Mouse (Mus musculus): Measurements from ENCODE around the gene Emilin3. TPM values are rescaled to one million over a fixed set of nuclear protein-coding genes. Genes with fewer than 3 reads are reported as not detected.

Emilin3 gene
- total RNA-seq, 1 experiment, result 2.8 TPM

DNA sequence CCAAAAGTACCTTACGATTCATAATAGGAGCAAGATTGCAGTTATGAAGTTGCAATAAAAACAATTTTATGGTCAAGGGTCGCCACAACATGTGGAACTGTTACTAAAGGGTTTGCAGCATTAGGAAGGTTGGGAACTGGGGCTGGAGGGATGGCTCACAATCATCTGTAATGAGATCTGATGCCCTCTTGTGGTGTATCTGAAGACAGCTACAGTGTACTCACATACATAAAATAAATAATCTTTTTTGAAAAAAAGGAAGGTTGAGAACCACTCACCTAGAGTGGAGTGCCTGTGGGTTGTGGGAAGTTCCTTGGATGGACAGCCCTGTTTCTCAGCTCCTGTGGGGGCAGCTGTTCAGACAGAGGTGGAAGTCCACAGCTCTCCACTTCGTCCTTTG, 30.3 kb upstream of the Emilin3 start:
- Histone ChIP-seq H3K4me3 (ENCODE audit: insufficient read depth in 1 of 2, low read depth in 1 of 2, low read length in 2 of 2, poor library complexity in 1 of 2, severe bottlenecking in 1 of 2) (no peak overlapping the region), H3K36me3 (ENCODE audit: control insufficient read depth, insufficient read depth, low read length, poor library complexity, severe bottlenecking) (no peaks in the 10 kb centered on the region), H3K4me1 (ENCODE audit: control insufficient read depth in 2 of 2, insufficient read depth in 2 of 2, low read length in 2 of 2, poor library complexity in 1 of 2) (no peaks in the 10 kb centered on the region), H3K27ac (ENCODE audit: insufficient read depth, low read depth, low read length, poor library complexity, severe bottlenecking) (no peak overlapping the region), H3K9ac (ENCODE audit: insufficient read depth, low read depth, low read length, poor library complexity, severe bottlenecking) (no peak overlapping the region), H3K9me3 (ENCODE audit: control insufficient read depth, insufficient read depth, low read depth, low read length) (no peaks in the 10 kb centered on the region)
- in situ Hi-C loops (cut with MboI; ENCODE audit: low sequenced_read_pairs in 2 of 2, unreplicated experiment in 2 of 2), result no loop called here
- TF ChIP-seq MAFK (IDR thresholded peaks at IDR 0.05; ENCODE audit: insufficient read depth, low read depth, low read length) (no peak), HCFC1 (IDR thresholded peaks at IDR 0.05; ENCODE audit: borderline replicate concordance, insufficient read depth, low read length) (no peak), ZNF384 (IDR thresholded peaks at IDR 0.05; ENCODE audit: low read depth, low read length) (no peak), ZC3H11A (IDR thresholded peaks at IDR 0.05; ENCODE audit: borderline replicate concordance, low read depth, low read length) (no peak), CHD2 (IDR thresholded peaks at IDR 0.05; ENCODE audit: low read depth, low read length) (no peak)
- DNase-seq (ENCODE audit: low read depth, low spot score), result no peak

DNA sequence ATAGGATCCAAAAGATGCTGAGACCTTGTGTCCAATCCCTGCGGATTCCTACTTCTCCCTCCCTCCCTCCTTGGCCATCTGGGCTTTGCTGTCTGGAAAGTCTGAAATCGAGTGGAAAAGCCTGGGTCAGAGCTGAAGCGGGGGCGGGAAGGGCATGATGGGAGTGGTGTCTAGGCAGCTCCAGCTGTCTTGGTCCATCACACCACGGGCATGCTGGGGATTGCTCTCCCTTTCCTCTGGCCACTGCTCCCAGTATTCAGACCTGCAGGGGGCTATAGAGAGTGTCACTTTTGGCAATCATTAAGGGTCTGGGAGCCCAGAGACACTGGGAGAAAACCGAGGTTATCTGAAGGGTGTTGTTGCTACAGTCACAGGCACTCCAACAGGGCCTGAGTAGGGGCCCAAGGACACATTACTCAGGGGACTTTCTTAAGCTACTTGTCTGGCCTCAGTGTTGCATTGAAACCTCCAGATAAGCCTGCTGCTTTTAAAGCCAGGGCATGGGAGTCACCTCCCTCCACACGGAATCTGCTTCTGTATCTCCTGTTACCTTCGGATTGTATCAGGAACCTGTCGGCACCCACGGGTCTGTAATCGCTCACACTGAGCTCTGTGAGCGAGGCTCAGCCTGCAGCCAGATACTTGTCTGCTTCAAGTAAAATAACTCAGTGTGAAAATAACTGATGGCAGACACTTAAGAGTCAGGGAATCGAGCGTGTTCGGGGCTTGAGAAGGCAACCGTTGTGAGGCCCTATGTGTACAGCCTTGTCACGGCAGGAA, 29.0 kb upstream of the Emilin3 start:
- Histone ChIP-seq H3K36me3 (ENCODE audit: control insufficient read depth, insufficient read depth, low read length, poor library complexity, severe bottlenecking) (no peaks in the 10 kb centered on the region), H3K4me1 (ENCODE audit: control insufficient read depth in 2 of 2, insufficient read depth in 2 of 2, low read length in 2 of 2, poor library complexity in 1 of 2) (no peaks in the 10 kb centered on the region), H3K4me3 (ENCODE audit: insufficient read depth in 1 of 2, low read depth in 1 of 2, low read length in 2 of 2, poor library complexity in 1 of 2, severe bottlenecking in 1 of 2) (no peak overlapping the region), H3K9ac (ENCODE audit: insufficient read depth, low read depth, low read length, poor library complexity, severe bottlenecking) (no peak overlapping the region), H3K27ac (ENCODE audit: insufficient read depth, low read depth, low read length, poor library complexity, severe bottlenecking) (no peak overlapping the region), H3K9me3 (ENCODE audit: control insufficient read depth, insufficient read depth, low read depth, low read length) (no peaks in the 10 kb centered on the region)
- in situ Hi-C loops (cut with MboI; ENCODE audit: low sequenced_read_pairs in 2 of 2, unreplicated experiment in 2 of 2), result no loop called here
- DNase-seq (ENCODE audit: low read depth, low spot score), result no peak
- TF ChIP-seq CHD2 (IDR thresholded peaks at IDR 0.05; ENCODE audit: low read depth, low read length) (no peak), ZC3H11A (IDR thresholded peaks at IDR 0.05; ENCODE audit: borderline replicate concordance, low read depth, low read length) (no peak), HCFC1 (IDR thresholded peaks at IDR 0.05; ENCODE audit: borderline replicate concordance, insufficient read depth, low read length) (no peak), MAFK (IDR thresholded peaks at IDR 0.05; ENCODE audit: insufficient read depth, low read depth, low read length) (no peak), ZNF384 (IDR thresholded peaks at IDR 0.05; ENCODE audit: low read depth, low read length) (no peak)

DNA sequence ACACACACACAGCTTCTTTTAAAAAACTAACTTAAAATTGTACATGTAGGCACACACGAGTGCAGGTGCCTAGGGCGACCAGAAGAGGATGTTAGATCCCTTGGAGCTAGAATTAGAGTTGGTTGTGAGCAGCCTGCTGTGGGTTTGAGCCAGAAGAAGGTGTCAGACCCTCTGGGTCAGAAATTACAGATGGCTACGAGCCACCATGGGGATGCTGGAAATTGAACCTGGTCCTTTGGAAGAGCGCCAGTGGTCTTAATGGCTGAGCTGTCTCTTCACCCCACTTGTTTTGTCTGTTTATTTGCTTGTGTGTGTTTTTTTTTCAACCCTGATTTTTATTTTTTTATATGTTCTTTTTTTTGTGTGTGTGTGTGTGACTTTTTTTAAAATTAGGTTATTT, 22.3 kb upstream of the Emilin3 start:
- H3K4me3 ChIP-seq (ENCODE audit: insufficient read depth in 1 of 2, low read depth in 1 of 2, low read length in 2 of 2, poor library complexity in 1 of 2, severe bottlenecking in 1 of 2), result no peak overlapping the region
- no peaks in the 10 kb centered on the region for H3K4me1 ChIP-seq (ENCODE audit: control insufficient read depth in 2 of 2, insufficient read depth in 2 of 2, low read length in 2 of 2, poor library complexity in 1 of 2)
- no peak for TF ChIP-seq ZC3H11A (IDR thresholded peaks at IDR 0.05; ENCODE audit: borderline replicate concordance, low read depth, low read length)
- no peaks in the 10 kb centered on the region for H3K9me3 ChIP-seq (ENCODE audit: control insufficient read depth, insufficient read depth, low read depth, low read length)
- no peak overlapping the region for H3K9ac ChIP-seq (ENCODE audit: insufficient read depth, low read depth, low read length, poor library complexity, severe bottlenecking)
- in situ Hi-C loops (cut with MboI; ENCODE audit: low sequenced_read_pairs in 2 of 2, unreplicated experiment in 2 of 2), result no loop called here
- H3K36me3 ChIP-seq (ENCODE audit: control insufficient read depth, insufficient read depth, low read length, poor library complexity, severe bottlenecking), result no peaks in the 10 kb centered on the region
- no peak overlapping the region for H3K27ac ChIP-seq (ENCODE audit: insufficient read depth, low read depth, low read length, poor library complexity, severe bottlenecking)
- no peak for DNase-seq (ENCODE audit: low read depth, low spot score)

DNA sequence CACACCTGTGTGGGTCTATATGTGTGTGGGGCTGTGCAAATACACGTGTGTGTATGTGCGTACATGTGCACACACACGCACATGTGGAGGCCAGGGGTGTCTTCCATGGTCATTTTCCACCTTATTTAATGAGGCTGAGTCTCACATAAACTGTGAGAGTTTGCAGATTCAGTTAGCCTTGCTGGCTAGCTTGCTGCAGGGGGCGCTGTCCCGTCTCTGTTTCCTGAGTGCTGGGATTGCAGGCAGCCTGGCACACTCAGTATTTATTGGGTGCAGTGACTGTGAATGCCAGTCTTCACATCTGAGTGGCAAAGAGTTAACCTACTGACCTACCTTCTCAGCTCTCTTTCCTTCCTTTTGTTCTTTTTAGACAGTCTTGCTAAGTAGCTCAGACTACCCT, 21.8 kb upstream of the Emilin3 start:
- DNase-seq (ENCODE audit: low read depth, low spot score), result no peak
- H3K4me3 ChIP-seq (ENCODE audit: insufficient read depth in 1 of 2, low read depth in 1 of 2, low read length in 2 of 2, poor library complexity in 1 of 2, severe bottlenecking in 1 of 2), result no peak overlapping the region
- no peak overlapping the region for H3K27ac ChIP-seq (ENCODE audit: insufficient read depth, low read depth, low read length, poor library complexity, severe bottlenecking)
- no peaks in the 10 kb centered on the region for H3K36me3 ChIP-seq (ENCODE audit: control insufficient read depth, insufficient read depth, low read length, poor library complexity, severe bottlenecking)
- H3K9ac ChIP-seq (ENCODE audit: insufficient read depth, low read depth, low read length, poor library complexity, severe bottlenecking), result no peak overlapping the region
- TF ChIP-seq CHD2 (IDR thresholded peaks at IDR 0.05; ENCODE audit: low read depth, low read length), result no peak
- TF ChIP-seq ZNF384 (IDR thresholded peaks at IDR 0.05; ENCODE audit: low read depth, low read length), result no peak
- no peak for TF ChIP-seq HCFC1 (IDR thresholded peaks at IDR 0.05; ENCODE audit: borderline replicate concordance, insufficient read depth, low read length)
- TF ChIP-seq MAFK (IDR thresholded peaks at IDR 0.05; ENCODE audit: insufficient read depth, low read depth, low read length), result no peak
- TF ChIP-seq ZC3H11A (IDR thresholded peaks at IDR 0.05; ENCODE audit: borderline replicate concordance, low read depth, low read length), result no peak
- in situ Hi-C loops (cut with MboI; ENCODE audit: low sequenced_read_pairs in 2 of 2, unreplicated experiment in 2 of 2), result no loop called here
- H3K9me3 ChIP-seq (ENCODE audit: control insufficient read depth, insufficient read depth, low read depth, low read length), result no peaks in the 10 kb centered on the region
- H3K4me1 ChIP-seq (ENCODE audit: control insufficient read depth in 2 of 2, insufficient read depth in 2 of 2, low read length in 2 of 2, poor library complexity in 1 of 2), result no peaks in the 10 kb centered on the region

DNA sequence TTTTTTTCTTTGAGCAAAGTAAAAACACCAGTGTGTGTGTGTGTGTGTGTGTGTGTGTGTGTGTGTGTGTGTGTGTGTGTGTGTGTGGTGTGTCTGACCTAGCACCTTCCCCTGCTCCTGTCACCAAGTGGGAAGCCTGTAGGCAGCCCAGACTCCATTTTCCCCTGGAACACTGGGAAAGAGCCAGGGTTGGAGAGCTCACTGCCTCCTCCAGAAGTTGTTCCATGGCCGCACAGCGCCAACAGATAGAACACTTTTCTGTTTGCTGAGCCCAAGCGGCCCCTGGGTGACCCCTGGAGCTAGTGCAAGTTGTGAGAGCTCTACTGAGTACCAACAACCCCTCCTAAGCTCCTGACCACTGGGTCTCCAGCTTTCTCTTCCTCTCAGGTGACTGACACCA, 20.9 kb upstream of the Emilin3 start:
- no peaks in the 10 kb centered on the region for H3K4me1 ChIP-seq (ENCODE audit: control insufficient read depth in 2 of 2, insufficient read depth in 2 of 2, low read length in 2 of 2, poor library complexity in 1 of 2)
- TF ChIP-seq MAFK (IDR thresholded peaks at IDR 0.05; ENCODE audit: insufficient read depth, low read depth, low read length) (no peak), HCFC1 (IDR thresholded peaks at IDR 0.05; ENCODE audit: borderline replicate concordance, insufficient read depth, low read length) (no peak), CHD2 (IDR thresholded peaks at IDR 0.05; ENCODE audit: low read depth, low read length) (no peak), ZC3H11A (IDR thresholded peaks at IDR 0.05; ENCODE audit: borderline replicate concordance, low read depth, low read length) (no peak), ZNF384 (IDR thresholded peaks at IDR 0.05; ENCODE audit: low read depth, low read length) (no peak)
- no peak for DNase-seq (ENCODE audit: low read depth, low spot score)
- H3K36me3 ChIP-seq (ENCODE audit: control insufficient read depth, insufficient read depth, low read length, poor library complexity, severe bottlenecking), result no peaks in the 10 kb centered on the region
- H3K27ac ChIP-seq (ENCODE audit: insufficient read depth, low read depth, low read length, poor library complexity, severe bottlenecking), result no peak overlapping the region
- in situ Hi-C loops (cut with MboI; ENCODE audit: low sequenced_read_pairs in 2 of 2, unreplicated experiment in 2 of 2), result no loop called here
- no peak overlapping the region for H3K9ac ChIP-seq (ENCODE audit: insufficient read depth, low read depth, low read length, poor library complexity, severe bottlenecking)
- no peak overlapping the region for H3K4me3 ChIP-seq (ENCODE audit: insufficient read depth in 1 of 2, low read depth in 1 of 2, low read length in 2 of 2, poor library complexity in 1 of 2, severe bottlenecking in 1 of 2)
- H3K9me3 ChIP-seq (ENCODE audit: control insufficient read depth, insufficient read depth, low read depth, low read length), result no peaks in the 10 kb centered on the region
